Mouse (Mus musculus): ENCODE results near the gene Strbp.
"Not testable (repeated sequence)": the region's sequence is repeated elsewhere in the genome, so short reads cannot be mapped to it uniquely, and the experiment has no call there.

Gene Strbp

GRCm38 (mm10) chr2:37518561-37519285 is 184.9 kb downstream of the Strbp start:
- no peak for DNase-seq

- DNase-seq: peak; percentile 17
These were observed 186.7 kb downstream of the Strbp start for GRCm38 (mm10) chr2:37516922-37517462.

- DNase-seq: no peak
These were observed 187.5 kb downstream of the Strbp start, which contains the start of gene Gpr21 for GRCm38 (mm10) chr2:37516030-37516710. Gene Gpr21 (plus strand): TSS chr2:37516332.

GRCm38 (mm10) chr2:37511134-37511901 is 192.3 kb downstream of the Strbp start:
- DNase-seq: no peak

- not testable (repeated sequence) for DNase-seq
These were observed 197.8 kb downstream of the Strbp start for GRCm38 (mm10) chr2:37505856-37506255.

GRCm38 (mm10) chr2:37497321-37497720 is 206.3 kb downstream of the Strbp start:
- DNase-seq: no peak

GRCm38 (mm10) chr2:37488956-37489355 is 214.7 kb downstream of the Strbp start:
- no peak for DNase-seq

- no peak for DNase-seq
These were observed 217.3 kb downstream of the Strbp start for GRCm38 (mm10) chr2:37486408-37486807.

GRCm38 (mm10) chr2:37485370-37485769 is 218.3 kb downstream of the Strbp start:
- DNase-seq: peak; percentile 10

- DNase-seq: no peak
These were observed 219.5 kb downstream of the Strbp start for GRCm38 (mm10) chr2:37484165-37484564.

- DNase-seq: no peak
These were observed 223.6 kb downstream of the Strbp start for GRCm38 (mm10) chr2:37480039-37480438.

GRCm38 (mm10) chr2:37479559-37479958 is 224.1 kb downstream of the Strbp start:
- no peak for DNase-seq

- DNase-seq: no peak
These were observed 237.4 kb downstream of the Strbp start for GRCm38 (mm10) chr2:37466266-37466665.

- DNase-seq: no peak
These were observed 243.0 kb downstream of the Strbp start for GRCm38 (mm10) chr2:37460707-37461106.

GRCm38 (mm10) chr2:37452376-37452760 is 251.3 kb downstream of the Strbp start:
- peak; percentile 15 for DNase-seq

GRCm38 (mm10) chr2:37451667-37452375 is 251.8 kb downstream of the Strbp start:
- DNase-seq: peak; percentile 93

- DNase-seq: peak; percentile 96
These were observed 260.8 kb downstream of the Strbp start, which contains the start of the genes Zbtb26, Zbtb6 and Rabgap1 for GRCm38 (mm10) chr2:37442611-37443591. Gene Zbtb26 (minus strand): TSS chr2:37443135. Gene Zbtb6 (minus strand): TSS chr2:37443171. Gene Rabgap1 (plus strand): TSS chr2:37443279.

Data from right cerebral cortex, postnatal 14 days (tissue).